Mouse (Mus musculus) liver, embryonic 14.5 days (tissue): ENCODE results near the gene Cdk2. TPM values are rescaled to one million over a fixed set of nuclear protein-coding genes. Genes with fewer than 3 reads are reported as not detected.

ENCODE experiments used
- ATAC-seq: fragments of 200-750 bp; cut with Nextera tagmentation; 2 replicates; pipeline ENCODE4 v1.8.0; 2017; ENCODE audit warnings: moderate number of reproducible peaks, mild to moderate bottlenecking, moderate library complexity; ENCODE audit not compliant: insufficient read depth
- DNase-seq, 3 experiments: peaks; one replicate each; pipeline ENCODE4 v3.0.0-alpha.2; 2012 to 2013; ENCODE audit warnings: low read depth in 3 of 3, low spot score in 3 of 3
- H3K27ac ChIP-seq: fragments of 300-500 bp; sonication (generic); 2 replicates; pipeline ENCODE4 v1.5.1; 2014; ENCODE audit warnings: moderate library complexity, mild to moderate bottlenecking, control low read depth, inconsistent platforms
- H3K27me3 ChIP-seq: fragments of 300-500 bp; sonication (generic); 2 replicates; pipeline ENCODE4 v1.6.1; 2014; ENCODE audit warnings: mild to moderate bottlenecking, low read length, moderate library complexity; ENCODE audit not compliant: control insufficient read depth, insufficient read depth
- H3K36me3 ChIP-seq: fragments of 300-500 bp; sonication (generic); replicated peaks from 2 replicates; pipeline ENCODE4 v1.6.1; 2014; ENCODE audit warnings: low read depth; ENCODE audit not compliant: control insufficient read depth, insufficient read depth
- H3K4me1 ChIP-seq, 2 experiments: fragments of 200-500 bp in 1 of 2; fragments of 300-500 bp in 1 of 2; sonication (generic) in 1 of 2; replicated peaks; 2 replicates each; pipeline ENCODE4 v1.6.1; 2012 to 2014; ENCODE audit warnings: antibody characterized with exemption in 1 of 2, inconsistent platforms in 1 of 2, low read length in 1 of 2; ENCODE audit not compliant: control insufficient read depth in 2 of 2, insufficient read depth in 2 of 2
- H3K4me2 ChIP-seq: fragments of 300-500 bp; sonication (generic); 2 replicates; pipeline ENCODE4 v1.6.1; 2014; ENCODE audit warnings: low read depth, mild to moderate bottlenecking, control low read depth, moderate library complexity
- H3K4me3 ChIP-seq, 2 experiments: fragments of 200-500 bp in 1 of 2; fragments of 300-500 bp in 1 of 2; sonication (generic) in 1 of 2; 2 replicates each; pipeline ENCODE4 v1.5.1; 2012 to 2014; ENCODE audit warnings: low read depth in 2 of 2, low read length in 2 of 2, mild to moderate bottlenecking in 2 of 2, control low read depth in 1 of 2, inconsistent platforms in 1 of 2, moderate library complexity in 1 of 2; ENCODE audit not compliant: insufficient read depth in 1 of 2
- H3K9ac ChIP-seq: fragments of 300-500 bp; sonication (generic); replicated peaks from 2 replicates; pipeline ENCODE4 v1.6.1; 2014; ENCODE audit warnings: mild to moderate bottlenecking, control low read depth, moderate library complexity
- H3K9me3 ChIP-seq: fragments of 300-500 bp; sonication (generic); 2 replicates; pipeline ENCODE4 v1.6.1; 2016; ENCODE audit warnings: low read length, mixed read lengths; ENCODE audit not compliant: control insufficient read depth
- CTCF ChIP-seq: IDR thresholded peaks from 2 replicates; pipeline ENCODE4 v1.5.1; 2016; ENCODE audit warnings: antibody characterized with exemption, low read depth, control low read depth
- EP300 ChIP-seq: IDR thresholded peaks from 2 replicates; pipeline ENCODE4 v1.6.1; 2016; ENCODE audit warnings: antibody characterized with exemption, low read depth
- WGBS: fragments of 180-500 bp; shearing (Covaris S2); extraction: QIAGEN DNeasy Blood & Tissue Kit; methylation state at CpG from one replicate; pipeline ENCODE4 v1.1.7; 2014; ENCODE audit not compliant: insufficient replicate concordance; 5-methylcytosine and 5-hydroxymethylcytosine counted together
- polyA plus RNA-seq, 2 experiments: library from polyadenylated mRNA; depleted of rRNA in 1 of 2; stranded (reverse) in 1 of 2; unstranded in 1 of 2; fragments of >200 nt; fragmentation: Nextera tagmentation in 1 of 2; extraction: Ambion mirVana in 1 of 2; gene quantifications; 2 replicates each; pipeline versions ENCODE4 v1.2.1 to v1.2.3; 2012 to 2014

Gene Cdk2
- polyA plus RNA-seq, 2 experiments: 40.7 to 51.8 TPM

- H3K9ac ChIP-seq: no peak overlapping the region
- peaks cover 39% of the 10 kb centered on the region for H3K27me3 ChIP-seq
- WGBS: 69% methylated on average over 10 of the region's 10 CpGs
- H3K27ac ChIP-seq: no peak overlapping the region
- H3K4me2 ChIP-seq: no peak overlapping the region
- DNase-seq (no peak), ATAC-seq (no peak)
- peaks cover 11 to 32% of the 10 kb centered on the region in 2 experiments for H3K4me1 ChIP-seq
- H3K9me3 ChIP-seq: no peaks in the 10 kb centered on the region
- H3K4me3 ChIP-seq: no peak overlapping the region
- no peak for TF ChIP-seq EP300
- no peak for TF ChIP-seq CTCF
- no peaks in the 10 kb centered on the region for H3K36me3 ChIP-seq
These were observed 41.2 kb upstream of the Cdk2 start for GRCm38 (mm10) chr10:128745946-128746613.

DNA sequence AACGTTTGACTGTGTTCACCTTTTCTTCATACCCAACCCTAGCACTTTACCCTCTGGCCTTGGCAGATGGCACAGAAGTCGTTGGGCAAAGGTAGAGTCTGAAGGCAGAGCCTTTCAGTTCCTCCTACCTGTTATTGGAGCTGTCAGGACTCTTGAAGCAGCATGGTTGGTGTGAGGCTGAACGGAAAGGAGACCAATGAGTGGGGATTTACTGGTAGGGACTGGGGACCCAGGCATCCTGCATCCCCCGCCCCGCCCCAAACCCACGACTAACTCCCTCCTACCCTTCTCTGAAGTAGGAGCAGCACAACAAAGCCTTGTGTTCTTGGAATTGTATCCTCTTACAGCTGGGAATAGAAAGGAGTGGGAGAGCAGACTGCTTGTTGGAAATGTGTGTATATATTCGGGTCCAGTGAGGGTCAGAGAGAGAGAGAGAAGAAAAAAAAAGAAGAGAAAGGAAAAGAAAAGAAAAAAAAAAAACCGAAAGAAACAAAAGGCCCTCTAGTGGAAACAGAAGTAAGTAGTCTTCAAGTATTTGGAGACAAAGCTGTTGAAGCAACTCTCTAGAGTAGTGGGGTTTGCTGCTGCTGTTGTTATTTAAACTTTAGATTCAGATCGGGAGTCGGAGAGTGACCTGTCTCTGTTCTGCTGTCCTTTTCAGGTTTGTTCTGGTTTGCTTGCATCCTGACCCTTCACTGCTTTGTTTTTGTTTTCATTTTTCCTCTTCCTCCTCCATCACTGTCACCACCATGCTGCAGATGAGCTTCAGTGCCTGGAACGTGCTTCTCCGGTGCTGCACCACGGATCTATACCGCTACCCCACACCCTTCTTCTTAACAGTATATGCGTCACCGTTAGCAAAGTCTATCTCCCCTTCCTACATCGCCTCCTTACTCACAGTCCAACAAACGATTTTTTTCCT lies 40.1 kb upstream of the Cdk2 start, which contains the start of gene Dgka:
Gene Dgka (minus strand): TSS at position 176 of the 922 bp plus-strand sequence.
- Histone ChIP-seq H3K4me3 (peak within 1 kb of the TSS; percentile 42 to 71), H3K9me3 (no peaks in the 10 kb centered on the region), H3K9ac (peak within 1 kb of the TSS; percentile 27; the same call in 1 of the 2 replicates), H3K36me3 (no peaks in the 10 kb centered on the region), H3K27ac (no peak within 1 kb of the TSS), H3K4me1 (peaks cover 11 to 38% of the 10 kb centered on the region in 2 experiments), H3K27me3 (peaks cover 39% of the 10 kb centered on the region), H3K4me2 (peak within 1 kb of the TSS; percentile 60)
- WGBS: 21% methylated on average over 18 of the region's 18 CpGs
- TF ChIP-seq CTCF: no peak
- TF ChIP-seq EP300: no peak
- DNase-seq: no peak
- ATAC-seq: no peak

DNA sequence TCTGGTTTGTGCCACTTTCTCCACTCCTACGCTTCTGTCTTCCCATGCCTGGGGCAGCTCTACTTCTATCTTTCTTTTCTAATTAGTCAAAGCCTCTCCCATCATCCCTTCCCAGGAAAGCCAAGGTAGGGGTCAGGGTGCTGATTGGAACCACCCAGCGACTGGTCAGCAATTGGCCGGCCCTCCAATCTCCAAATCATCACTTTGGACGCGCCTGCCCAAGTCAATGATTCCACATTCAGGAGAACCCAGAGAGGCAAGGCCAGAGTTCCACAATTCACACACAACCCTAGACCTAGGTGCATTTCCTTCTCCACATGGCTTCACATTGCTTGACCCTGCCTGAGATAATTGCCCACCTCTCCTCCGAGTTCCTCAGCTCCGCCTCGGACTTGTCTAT lies 39.4 kb upstream of the Cdk2 start:
- Histone ChIP-seq H3K36me3 (no peaks in the 10 kb centered on the region), H3K4me2 (peak overlapping the region; percentile 60), H3K27ac (no peak overlapping the region), H3K27me3 (peaks cover 39% of the 10 kb centered on the region), H3K4me3 (peak overlapping the region; percentile 42 to 71; a peak in 3 of 4 replicates), H3K9ac (no peak overlapping the region), H3K9me3 (no peaks in the 10 kb centered on the region), H3K4me1 (peaks cover 6 to 33% of the 10 kb centered on the region in 2 experiments)
- TF ChIP-seq EP300 (no peak), CTCF (no peak)
- DNase-seq: no peak
- ATAC-seq: no peak
- WGBS: 21% methylated on average over 8 of the region's 8 CpGs

DNA sequence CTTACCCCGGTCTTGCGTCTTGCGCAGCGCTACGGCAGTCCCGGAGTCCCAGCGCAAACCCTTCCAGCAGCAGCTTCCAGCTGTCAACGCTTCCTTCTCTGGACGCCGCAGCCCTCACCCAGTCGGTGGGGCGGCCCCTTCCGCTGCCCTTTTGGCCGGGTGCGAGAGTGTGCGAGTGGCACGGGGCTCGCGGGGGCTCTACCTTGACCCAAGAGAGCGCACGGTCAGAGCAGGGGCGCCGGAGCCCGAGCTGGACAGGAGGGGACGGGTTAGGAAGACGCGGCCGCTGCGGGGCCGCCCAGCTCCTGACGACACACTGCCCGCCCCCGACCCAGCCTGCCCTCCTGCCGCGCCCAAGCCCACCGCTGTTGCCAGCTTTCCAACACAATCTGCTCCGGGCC lies 39.0 kb upstream of the Cdk2 start:
- Histone ChIP-seq H3K9ac (no peak overlapping the region), H3K4me1 (peaks cover 2 to 30% of the 10 kb centered on the region in 2 experiments), H3K4me2 (peak overlapping the region; percentile 60), H3K9me3 (no peaks in the 10 kb centered on the region), H3K27me3 (peaks cover 39% of the 10 kb centered on the region), H3K4me3 (peak overlapping the region; percentile 42 to 71), H3K36me3 (no peaks in the 10 kb centered on the region), H3K27ac (no peak overlapping the region)
- WGBS: under 1% methylated on average over 37 of the region's 37 CpGs
- TF ChIP-seq CTCF (no peak), EP300 (no peak)
- ATAC-seq (no peak), DNase-seq (no peak)

DNA sequence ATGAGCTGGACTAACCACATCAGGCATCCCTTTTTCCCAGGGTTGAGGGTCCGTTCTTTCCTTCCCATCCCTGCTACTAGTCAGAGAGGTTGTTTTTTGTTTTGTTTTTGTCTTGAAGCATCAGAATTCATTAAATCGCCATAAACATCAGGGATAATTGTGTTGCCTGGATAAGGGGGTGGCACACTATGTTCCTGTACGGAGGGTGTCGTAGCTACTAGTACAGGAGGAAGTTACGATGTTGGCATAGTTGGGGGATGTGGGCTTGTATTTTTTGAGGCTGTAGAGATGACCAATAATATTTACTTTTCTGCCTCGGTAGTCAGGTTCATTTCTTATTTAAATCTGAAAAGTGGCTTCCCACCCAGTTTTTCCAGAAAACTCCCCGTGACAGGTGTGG lies 38.4 kb upstream of the Cdk2 start:
- no peak for TF ChIP-seq EP300
- H3K9me3 ChIP-seq: no peaks in the 10 kb centered on the region
- H3K4me2 ChIP-seq: peak overlapping the region; percentile 60
- H3K27me3 ChIP-seq: peaks cover 39% of the 10 kb centered on the region
- H3K4me1 ChIP-seq: peaks cover 0 to 30% of the 10 kb centered on the region in 2 experiments
- WGBS: 3% methylated on average over 7 of the region's 7 CpGs
- H3K9ac ChIP-seq: no peak overlapping the region; the same call in 1 of the 2 replicates
- H3K4me3 ChIP-seq: peak overlapping the region; percentile 42 to 71
- H3K27ac ChIP-seq: no peak overlapping the region
- ATAC-seq (no peak), DNase-seq (no peak)
- no peaks in the 10 kb centered on the region for H3K36me3 ChIP-seq
